In the genomic region with DNA sequence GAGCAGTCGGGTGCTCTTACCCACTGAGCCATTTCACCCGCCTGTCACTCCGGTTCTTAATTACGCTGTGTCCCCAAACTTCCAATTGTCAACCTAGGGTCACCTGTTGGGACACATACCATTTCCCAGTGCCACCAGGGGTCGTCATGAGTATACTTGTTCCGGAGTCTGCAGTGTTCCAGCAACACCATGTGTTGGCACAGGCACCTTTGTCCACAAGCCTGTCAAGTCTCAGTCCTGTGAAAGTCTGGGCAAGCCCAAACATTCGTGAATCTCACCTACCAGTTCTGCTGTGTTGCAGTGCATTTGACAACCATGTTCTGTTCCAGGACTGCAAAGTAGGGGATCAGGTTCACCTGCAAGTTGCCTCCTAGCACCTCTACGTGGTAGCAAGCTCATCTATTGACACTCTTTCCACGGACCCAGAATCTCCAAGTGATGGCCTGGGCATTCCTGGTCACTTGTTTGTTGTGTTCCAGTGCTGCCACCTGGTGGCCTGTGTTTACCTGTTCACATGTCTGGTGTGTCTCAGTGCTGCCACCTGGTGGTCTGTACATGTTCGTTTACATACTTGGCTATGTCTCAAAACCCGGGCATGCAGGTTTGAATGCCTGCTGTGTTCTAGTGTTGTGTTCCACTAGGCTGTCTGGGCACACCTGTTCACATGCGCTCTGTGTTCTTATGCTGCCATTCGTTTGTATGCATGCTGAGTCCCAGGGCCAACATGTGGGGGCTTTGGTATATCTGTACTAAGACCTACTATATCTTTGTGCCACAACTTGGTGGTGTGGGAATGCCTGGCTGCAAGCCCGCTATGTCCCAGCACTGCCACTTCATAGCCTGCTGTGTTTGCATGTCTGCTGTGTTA, we compare ENCODE assay signal across 9 mouse cellular contexts. TPM values are rescaled to one million over a fixed set of nuclear protein-coding genes. Genes with fewer than 3 reads are reported as not detected.
DNase-seq lines count a peak whose midpoint lies in the region; ATAC-seq lines count a peak whose summit lies in the region.
"Had no signal": no experiment of that assay in that cellular context is flagged by ENCODE, and none has a peak within 500 bp of the region (broad histone marks: within the 10 kb centered on the region; RNA-seq: fewer than 3 reads in every experiment).

No protein-coding gene starts in this region.

- ATAC-seq in forebrain, embryonic 11.5 days (replicated peaks; ENCODE audit: low FRiP score) = peak; percentile 68
- ATAC-seq in heart, embryonic 15.5 days (replicated peaks; ENCODE audit: insufficient number of reproducible peaks, insufficient read depth, low FRiP score, low read depth) = peak; percentile 61
- peak; percentile 69 for ATAC-seq in liver, embryonic 13.5 days (ENCODE audit: low read depth)
- peak; percentile 77 for ATAC-seq in neural tube, embryonic 11.5 days (ENCODE audit: insufficient read depth, low FRiP score, low TSS enrichment)
- peak; percentile 75 for ATAC-seq in stomach, embryonic 16.5 days (ENCODE audit: insufficient read depth, low FRiP score)

- H3K9me3 ChIP-seq in forebrain, embryonic 11.5 days (ENCODE audit: control insufficient read depth, low read length) = no peaks in the 10 kb centered on the region
- no peaks in the 10 kb centered on the region for H3K9me3 ChIP-seq in heart, embryonic 15.5 days (replicated peaks)
- no peaks in the 10 kb centered on the region for H3K9me3 ChIP-seq in liver, embryonic 13.5 days (replicated peaks)
- H3K9me3 ChIP-seq in neural tube, embryonic 11.5 days (ENCODE audit: control insufficient read depth, low read length) = no peaks in the 10 kb centered on the region
- H3K9me3 ChIP-seq in stomach, embryonic 16.5 days (replicated peaks; ENCODE audit: control insufficient read depth, low read length) = no peaks in the 10 kb centered on the region
- H3K9me3 ChIP-seq: limb, embryonic 15.5 days had no signal

- peak; percentile 84 to 85 for DNase-seq in CD8-positive naive resting alpha-beta T cell, adult 2 months (ENCODE audit: low read depth in 2 of 2, low spot score in 2 of 2)
- DNase-seq in c-Kit-positive CD71-negative TER-119-negative erythroid progenitor cells, embryonic 14.5 days (ENCODE audit: low read depth) = peak; percentile 99
- peak; percentile 99 for DNase-seq in forebrain, embryonic 11.5 days (ENCODE audit: low spot score)
- DNase-seq in kidney, postnatal 14 days = peak; percentile 97
- DNase-seq in liver, embryonic 13.5 days = peak; percentile 84
- peak; percentile 96 for DNase-seq in neural tube, embryonic 11.5 days (ENCODE audit: low spot score)

- no peak overlapping the region for H3K9ac ChIP-seq in forebrain, embryonic 11.5 days (ENCODE audit: low read length)
- no peak overlapping the region for H3K9ac ChIP-seq in heart, embryonic 15.5 days
- H3K9ac ChIP-seq in liver, embryonic 13.5 days = no peak overlapping the region
- H3K9ac ChIP-seq in neural tube, embryonic 11.5 days (ENCODE audit: low read length) = no peak overlapping the region
- H3K9ac ChIP-seq in stomach, embryonic 16.5 days (ENCODE audit: low read length) = no peak overlapping the region
- H3K9ac ChIP-seq: limb, embryonic 15.5 days had no signal

- H3K36me3 ChIP-seq in forebrain, embryonic 11.5 days (ENCODE audit: control insufficient read depth, insufficient read depth, low read length) = no peaks in the 10 kb centered on the region
- no peaks in the 10 kb centered on the region for H3K36me3 ChIP-seq in heart, embryonic 15.5 days
- H3K36me3 ChIP-seq in liver, embryonic 13.5 days = no peaks in the 10 kb centered on the region
- H3K36me3 ChIP-seq in neural tube, embryonic 11.5 days (ENCODE audit: control insufficient read depth, insufficient read depth, low read length) = no peaks in the 10 kb centered on the region
- no peaks in the 10 kb centered on the region for H3K36me3 ChIP-seq in stomach, embryonic 16.5 days (ENCODE audit: control insufficient read depth, insufficient read depth, low read length)
- H3K36me3 ChIP-seq: limb, embryonic 15.5 days had no signal

- H3K27ac ChIP-seq in forebrain, embryonic 11.5 days (ENCODE audit: low read depth, low read length) = no peak overlapping the region
- H3K27ac ChIP-seq in heart, embryonic 15.5 days = no peak overlapping the region
- no peak overlapping the region for H3K27ac ChIP-seq in liver, embryonic 13.5 days
- no peak overlapping the region for H3K27ac ChIP-seq in neural tube, embryonic 11.5 days (ENCODE audit: low read depth, low read length)
- H3K27ac ChIP-seq in stomach, embryonic 16.5 days (ENCODE audit: low read length) = no peak overlapping the region
- H3K27ac ChIP-seq: limb, embryonic 15.5 days had no signal

- H3K4me2 ChIP-seq in forebrain, embryonic 11.5 days (ENCODE audit: low read depth, low read length, severe bottlenecking) = 0 out of 2 replicates have a peak overlapping the region, but pooled peaks have one; percentile 24
- H3K4me2 ChIP-seq in heart, embryonic 15.5 days = peak overlapping the region; percentile 41; the same call in 1 of the 2 replicates
- H3K4me2 ChIP-seq in liver, embryonic 13.5 days = no peak overlapping the region
- H3K4me2 ChIP-seq in neural tube, embryonic 11.5 days (ENCODE audit: low read depth) = no peak overlapping the region
- no peak overlapping the region for H3K4me2 ChIP-seq in stomach, embryonic 16.5 days (ENCODE audit: low read depth, low read length)
- H3K4me2 ChIP-seq: limb, embryonic 15.5 days had no signal

- H3K4me3 ChIP-seq in forebrain, embryonic 11.5 days (ENCODE audit: low read depth, low read length) = no peak overlapping the region
- H3K4me3 ChIP-seq in heart, embryonic 15.5 days = no peak overlapping the region
- no peak overlapping the region for H3K4me3 ChIP-seq in liver, embryonic 13.5 days (replicated peaks)
- H3K4me3 ChIP-seq in neural tube, embryonic 11.5 days (ENCODE audit: low read depth, low read length) = no peak overlapping the region
- no peak overlapping the region for H3K4me3 ChIP-seq in stomach, embryonic 16.5 days (replicated peaks; ENCODE audit: low read length)
- H3K4me3 ChIP-seq: limb, embryonic 15.5 days had no signal

- 37% methylated on average over 14 of the region's 14 CpGs for WGBS in forebrain, embryonic 11.5 days
- 34% methylated on average over 14 of the region's 14 CpGs for WGBS in heart, embryonic 15.5 days
- 34% methylated on average over 14 of the region's 14 CpGs for WGBS in liver, embryonic 13.5 days (ENCODE audit: insufficient replicate concordance)
- 39% methylated on average over 14 of the region's 14 CpGs for WGBS in neural tube, embryonic 11.5 days
- 36% methylated on average over 14 of the region's 14 CpGs for WGBS in stomach, embryonic 16.5 days

- no peaks in the 10 kb centered on the region for H3K27me3 ChIP-seq in forebrain, embryonic 11.5 days (ENCODE audit: control insufficient read depth, insufficient read depth, low read length)
- 0 out of 2 replicates have a peak, but pooled peaks cover 4% of the 10 kb centered on the region for H3K27me3 ChIP-seq in heart, embryonic 15.5 days
- H3K27me3 ChIP-seq in liver, embryonic 13.5 days = no peaks in the 10 kb centered on the region
- H3K27me3 ChIP-seq in neural tube, embryonic 11.5 days (ENCODE audit: control insufficient read depth, insufficient read depth, low read length) = no peaks in the 10 kb centered on the region
- H3K27me3 ChIP-seq in stomach, embryonic 16.5 days (ENCODE audit: control insufficient read depth, insufficient read depth, low read length) = no peaks in the 10 kb centered on the region
- H3K27me3 ChIP-seq: limb, embryonic 15.5 days had no signal

- peaks cover 5% of the 10 kb centered on the region; the same call in 1 of the 2 replicates for H3K4me1 ChIP-seq in forebrain, embryonic 11.5 days (replicated peaks; ENCODE audit: control insufficient read depth, insufficient read depth, low read length)
- H3K4me1 ChIP-seq in heart, embryonic 15.5 days (replicated peaks) = peaks cover 6% of the 10 kb centered on the region; the same call in 1 of the 2 replicates
- 0 out of 2 replicates have a peak, but pooled peaks cover 3% of the 10 kb centered on the region for H3K4me1 ChIP-seq in liver, embryonic 13.5 days (replicated peaks)
- no peaks in the 10 kb centered on the region for H3K4me1 ChIP-seq in neural tube, embryonic 11.5 days (ENCODE audit: control insufficient read depth, insufficient read depth, low read length)
- H3K4me1 ChIP-seq in stomach, embryonic 16.5 days (ENCODE audit: control insufficient read depth, insufficient read depth, low read length) = no peaks in the 10 kb centered on the region; the same call in 1 of the 2 replicates

RNA-seq across cellular contexts. Expression of a gene that starts 19.0 kb away (rescaled TPM):
- polyA plus RNA-seq in forebrain, embryonic 11.5 days (2014; fragmentation: Nextera tagmentation; extraction: Ambion mirVana) = 79.5 and 88.2 TPM in 2 replicates
- 24.1 and 25.5 TPM in 2 replicates for polyA plus RNA-seq in heart, embryonic 15.5 days (2015; fragmentation: Nextera tagmentation; extraction: Ambion mirVana)
- 4.3 and 5.6 TPM in 2 replicates for polyA plus RNA-seq in liver, embryonic 13.5 days (2015; fragmentation: Nextera tagmentation; extraction: Ambion mirVana)
- 85.2 and 87.3 TPM in 2 replicates for polyA plus RNA-seq in neural tube, embryonic 11.5 days (2014; fragmentation: Nextera tagmentation; extraction: Ambion mirVana)
- polyA plus RNA-seq in stomach, embryonic 16.5 days (2015; fragmentation: Nextera tagmentation; extraction: Ambion mirVana) = 42.8 and 43.9 TPM in 2 replicates

Comparison
In these comparisons a context has a peak if more than half of its experiments do, and no peak if none do; other contexts are left out.
1. H3K4me2 ChIP-seq: peak in forebrain, embryonic 11.5 days (single experiment) and heart, embryonic 15.5 days (single experiment); none in liver, embryonic 13.5 days (single experiment), neural tube, embryonic 11.5 days (single experiment) and stomach, embryonic 16.5 days (single experiment).
2. Peak in every context shown above with its lines, with median percentiles within 50 percentile points of each other: DNase-seq and ATAC-seq.